Mouse (Mus musculus): ENCODE measurements around the gene Fsip1. TPM values are rescaled to one million over a fixed set of nuclear protein-coding genes. Genes with fewer than 3 reads are reported as not detected.

Gene Fsip1
- total and polyA plus RNA-seq, 3 experiments, result 0.17 to 0.49 (median 0.47) TPM

DNA sequence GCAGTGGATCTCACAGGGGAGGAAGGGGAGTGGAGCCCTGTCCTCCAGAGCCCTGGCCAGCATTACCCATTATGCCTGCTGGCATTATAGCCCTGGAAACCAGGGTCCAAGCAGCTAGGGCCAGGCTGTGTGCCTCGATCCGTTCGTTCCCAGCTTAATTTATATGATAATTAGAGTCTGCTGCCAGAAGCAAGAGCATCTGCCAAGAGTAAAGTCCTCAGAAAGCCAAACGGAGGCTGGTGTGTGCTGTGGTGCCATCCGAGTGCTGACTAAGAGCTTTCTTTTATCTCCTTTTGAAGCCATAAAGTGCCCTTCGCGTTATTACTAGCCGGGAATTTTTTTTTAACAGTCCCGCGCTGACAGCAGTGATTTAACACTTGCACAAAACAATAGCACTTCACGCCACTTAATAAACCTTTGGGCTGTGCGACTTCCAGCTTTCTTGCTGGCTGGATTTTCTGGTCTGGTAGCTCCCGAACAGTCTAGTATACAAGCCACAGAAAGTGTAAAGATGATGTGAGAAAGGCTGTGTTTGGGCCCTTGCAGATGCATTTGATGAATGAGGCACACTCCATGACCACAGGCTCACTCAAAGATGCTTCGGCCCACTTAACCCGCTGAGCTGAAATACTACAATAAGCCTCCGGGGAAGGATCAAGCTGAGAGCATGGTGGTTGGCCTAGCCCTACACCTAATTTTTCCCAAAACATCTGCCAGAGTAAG is 52.9 kb downstream of the Fsip1 start:
- no peaks in the 10 kb centered on the region for H3K36me3 ChIP-seq (replicated peaks in 1 of 2; ENCODE audit: control insufficient read depth in 1 of 2, insufficient read depth in 1 of 2, low read length in 1 of 2)
- no peak overlapping the region for H3K4me3 ChIP-seq (replicated peaks in 1 of 3; ENCODE audit: low read depth in 2 of 3, low read length in 2 of 3, poor library complexity in 1 of 3)
- DNase-seq (ENCODE audit: extremely low read depth), result no peak
- in situ Hi-C loops (cut with MboI; ENCODE audit: low pct_ligation_motif_present, low pct_unique_long_range_greater_than_20kb, low sequenced_read_pairs) (no loop called here), dilution Hi-C loops (cut with MboI; ENCODE audit: extremely low pct_ligation_motif_present, extremely low pct_unique_long_range_greater_than_20kb, low sequenced_read_pairs) (no loop called here)
- H3K27me3 ChIP-seq (replicated peaks), result no peaks in the 10 kb centered on the region
- no peaks in the 10 kb centered on the region for H3K79me2 ChIP-seq (replicated peaks; ENCODE audit: control insufficient read depth, extremely low read depth, insufficient read depth, poor library complexity, severe bottlenecking)
- H3K4me2 ChIP-seq (ENCODE audit: insufficient read depth, low read depth, poor library complexity, severe bottlenecking), result no peak overlapping the region
- TF ChIP-seq USF2 (conservative IDR thresholded peaks at IDR 0.05; ENCODE audit: low read depth, low read length), result no peak
- no peak overlapping the region for H3K9ac ChIP-seq (ENCODE audit: insufficient read depth, low read depth)
- peaks cover 0 to 7% of the 10 kb centered on the region in 2 experiments; a peak in 2 of 4 replicates for H3K4me1 ChIP-seq (ENCODE audit: control insufficient read depth in 1 of 2, insufficient read depth in 2 of 2)
- no peak overlapping the region for H3K27ac ChIP-seq (ENCODE audit: insufficient read depth, low read depth)
- peaks cover 1% of the 10 kb centered on the region for H3K9me3 ChIP-seq (replicated peaks; ENCODE audit: low read length)

DNA sequence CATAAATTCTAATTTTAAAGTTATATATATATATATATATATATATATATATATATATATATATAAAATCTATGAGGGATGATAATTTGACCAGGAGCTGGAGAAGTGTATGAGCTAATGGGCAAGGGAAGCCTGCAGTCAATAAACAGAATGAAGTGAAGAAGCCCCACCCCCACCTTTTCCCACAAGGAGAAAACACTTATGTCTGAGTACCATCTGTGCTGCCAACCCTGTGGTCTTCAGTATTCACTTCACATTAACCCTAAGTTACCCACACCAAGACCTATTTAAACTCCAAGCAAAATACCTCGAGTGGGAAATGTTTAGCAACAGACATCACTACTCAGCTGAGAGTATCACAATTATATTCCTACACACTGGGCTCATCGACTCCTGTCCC is 53.8 kb downstream of the Fsip1 start:
- Histone ChIP-seq H3K27ac (ENCODE audit: insufficient read depth, low read depth) (no peak overlapping the region), H3K4me2 (ENCODE audit: insufficient read depth, low read depth, poor library complexity, severe bottlenecking) (no peak overlapping the region), H3K4me1 (ENCODE audit: control insufficient read depth in 1 of 2, insufficient read depth in 2 of 2) (peaks cover 0 to 7% of the 10 kb centered on the region in 2 experiments; a peak in 2 of 4 replicates), H3K27me3 (replicated peaks) (no peaks in the 10 kb centered on the region), H3K79me2 (replicated peaks; ENCODE audit: control insufficient read depth, extremely low read depth, insufficient read depth, poor library complexity, severe bottlenecking) (no peaks in the 10 kb centered on the region), H3K4me3 (replicated peaks in 1 of 3; ENCODE audit: low read depth in 2 of 3, low read length in 2 of 3, poor library complexity in 1 of 3) (no peak overlapping the region), H3K9me3 (replicated peaks; ENCODE audit: low read length) (peaks cover 2% of the 10 kb centered on the region), H3K9ac (ENCODE audit: insufficient read depth, low read depth) (no peak overlapping the region), H3K36me3 (replicated peaks in 1 of 2; ENCODE audit: control insufficient read depth in 1 of 2, insufficient read depth in 1 of 2, low read length in 1 of 2) (no peaks in the 10 kb centered on the region)
- TF ChIP-seq SMC3 (IDR thresholded peaks at IDR 0.05; ENCODE audit: low read depth, low read length) (no peak), JUND (conservative IDR thresholded peaks at IDR 0.05; ENCODE audit: low read depth, low read length) (no peak), CHD2 (IDR thresholded peaks at IDR 0.05; ENCODE audit: low read length) (no peak), MAX (IDR thresholded peaks at IDR 0.05; ENCODE audit: low read length) (no peak), RAD21 (IDR thresholded peaks at IDR 0.05; ENCODE audit: low read depth, low read length) (no peak)
- DNase-seq (ENCODE audit: extremely low read depth), result no peak
- dilution Hi-C loops (cut with MboI; ENCODE audit: extremely low pct_ligation_motif_present, extremely low pct_unique_long_range_greater_than_20kb, low sequenced_read_pairs) (no loop called here), in situ Hi-C loops (cut with MboI; ENCODE audit: low pct_ligation_motif_present, low pct_unique_long_range_greater_than_20kb, low sequenced_read_pairs) (no loop called here)

DNA sequence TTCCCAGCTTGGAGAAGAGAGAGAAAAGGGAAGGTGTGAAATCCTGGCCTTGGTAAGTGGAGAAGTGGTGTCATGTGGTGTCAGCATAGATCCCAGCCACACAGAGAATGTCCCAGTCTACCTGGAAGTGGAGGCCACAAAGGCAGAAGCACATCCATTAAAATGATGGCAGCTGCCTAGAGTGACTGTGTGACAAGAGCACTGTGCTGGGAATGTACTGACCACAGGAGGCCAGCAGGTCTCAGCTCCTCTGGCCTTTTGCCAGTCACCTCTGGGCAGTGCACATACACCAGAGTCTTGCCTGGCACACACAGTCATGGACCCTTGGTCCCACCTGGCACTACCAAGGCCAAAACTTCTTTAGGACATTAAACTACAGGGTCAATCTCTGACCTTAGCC is 54.8 kb downstream of the Fsip1 start:
- Histone ChIP-seq H3K36me3 (replicated peaks in 1 of 2; ENCODE audit: control insufficient read depth in 1 of 2, insufficient read depth in 1 of 2, low read length in 1 of 2) (no peaks in the 10 kb centered on the region), H3K4me3 (replicated peaks in 1 of 3; ENCODE audit: low read depth in 2 of 3, low read length in 2 of 3, poor library complexity in 1 of 3) (no peak overlapping the region), H3K9me3 (replicated peaks; ENCODE audit: low read length) (peaks cover 2% of the 10 kb centered on the region), H3K27me3 (replicated peaks) (no peaks in the 10 kb centered on the region), H3K4me1 (ENCODE audit: control insufficient read depth in 1 of 2, insufficient read depth in 2 of 2) (peaks cover 0 to 7% of the 10 kb centered on the region in 2 experiments; a peak in 2 of 4 replicates), H3K79me2 (replicated peaks; ENCODE audit: control insufficient read depth, extremely low read depth, insufficient read depth, poor library complexity, severe bottlenecking) (no peaks in the 10 kb centered on the region), H3K27ac (ENCODE audit: insufficient read depth, low read depth) (no peak overlapping the region), H3K4me2 (ENCODE audit: insufficient read depth, low read depth, poor library complexity, severe bottlenecking) (no peak overlapping the region), H3K9ac (ENCODE audit: insufficient read depth, low read depth) (no peak overlapping the region)
- TF ChIP-seq MXI1 (IDR thresholded peaks at IDR 0.05; ENCODE audit: low read depth, low read length), result no peak
- no peak for TF ChIP-seq CHD2 (IDR thresholded peaks at IDR 0.05; ENCODE audit: low read length)
- TF ChIP-seq CHD1 (IDR thresholded peaks at IDR 0.05; ENCODE audit: low read depth, low read length), result no peak
- TF ChIP-seq MAZ (IDR thresholded peaks at IDR 0.05; ENCODE audit: low read depth, low read length), result no peak
- TF ChIP-seq USF2 (conservative IDR thresholded peaks at IDR 0.05; ENCODE audit: low read depth, low read length), result no peak
- dilution Hi-C loops (cut with MboI; ENCODE audit: extremely low pct_ligation_motif_present, extremely low pct_unique_long_range_greater_than_20kb, low sequenced_read_pairs) (no loop called here), in situ Hi-C loops (cut with MboI; ENCODE audit: low pct_ligation_motif_present, low pct_unique_long_range_greater_than_20kb, low sequenced_read_pairs) (no loop called here)
- no peak for DNase-seq (ENCODE audit: extremely low read depth)

Data from CH12.LX (cell line).